Mouse (Mus musculus) olfactory bulb, adult 2 months (tissue): ENCODE data around the gene Isy1. TPM values are rescaled to one million over a fixed set of nuclear protein-coding genes. Genes with fewer than 3 reads are reported as not detected.

ENCODE experiments used
- H3K27ac ChIP-seq: fragments of 200-500 bp; 2 replicates; pipeline ENCODE4 v1.5.1; 2012; ENCODE audit warnings: low read depth, low read length; ENCODE audit not compliant: insufficient read depth
- H3K4me1 ChIP-seq: fragments of 200-500 bp; 2 replicates; pipeline ENCODE4 v1.6.1; 2012; ENCODE audit warnings: low read length; ENCODE audit not compliant: control insufficient read depth, insufficient read depth
- H3K4me3 ChIP-seq: fragments of 200-500 bp; 2 replicates; pipeline ENCODE4 v1.5.1; 2012; ENCODE audit warnings: mild to moderate bottlenecking, low read depth, low read length, moderate library complexity; ENCODE audit not compliant: insufficient read depth
- CTCF ChIP-seq: fragments of 200-500 bp; IDR thresholded peaks from 2 replicates; pipeline ENCODE4 v1.5.1; 2012; ENCODE audit warnings: low read depth, mild to moderate bottlenecking, low read length, moderate library complexity; ENCODE audit not compliant: insufficient read depth
- POLR2A ChIP-seq: fragments of 200-500 bp; IDR thresholded peaks from 2 replicates; pipeline ENCODE4 v1.6.1; 2012; ENCODE audit warnings: mild to moderate bottlenecking, low read depth, low read length, moderate library complexity; ENCODE audit not compliant: insufficient read depth
- WGBS: fragments of 180-500 bp; shearing (Covaris S2); methylation state at CpG from one replicate; pipeline ENCODE4 v1.1.7; 2018; 5-methylcytosine and 5-hydroxymethylcytosine counted together
- polyA plus RNA-seq: library from polyadenylated mRNA; stranded (reverse); fragments of >200 nt; gene quantifications from 2 replicates; pipeline ENCODE4 v1.2.4, GENCODE M21; 2012; ENCODE audit warnings: low replicate concordance; ENCODE audit not compliant: missing spikeins, insufficient read depth, insufficient read length

Gene Isy1
- polyA plus RNA-seq, 1 experiment: 368 TPM

DNA sequence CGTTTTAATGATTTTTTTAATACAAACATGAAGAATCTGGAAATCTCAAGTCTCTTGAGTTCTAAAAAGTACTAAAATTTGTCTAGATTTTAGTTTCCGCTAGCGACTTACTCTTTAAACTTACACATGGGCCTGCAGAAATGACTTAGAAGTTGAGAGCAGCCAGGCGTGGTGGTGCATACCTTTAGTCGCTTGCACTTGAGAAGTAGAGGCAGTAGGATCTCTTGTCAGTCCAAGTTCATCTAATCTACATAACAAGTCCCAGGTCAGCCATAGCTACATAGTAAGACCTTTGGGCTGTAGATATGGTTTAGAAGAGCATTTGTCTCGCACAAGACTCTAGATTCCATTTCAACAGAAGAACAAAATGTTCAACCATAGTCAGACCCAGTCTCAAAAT lies 13.3 kb upstream of the Isy1 start:
- WGBS: 90% methylated on average over 6 of the region's 6 CpGs
- Histone ChIP-seq H3K27ac (no peak overlapping the region), H3K4me1 (no peaks in the 10 kb centered on the region), H3K4me3 (no peak overlapping the region)
- TF ChIP-seq CTCF (no peak), POLR2A (no peak)

DNA sequence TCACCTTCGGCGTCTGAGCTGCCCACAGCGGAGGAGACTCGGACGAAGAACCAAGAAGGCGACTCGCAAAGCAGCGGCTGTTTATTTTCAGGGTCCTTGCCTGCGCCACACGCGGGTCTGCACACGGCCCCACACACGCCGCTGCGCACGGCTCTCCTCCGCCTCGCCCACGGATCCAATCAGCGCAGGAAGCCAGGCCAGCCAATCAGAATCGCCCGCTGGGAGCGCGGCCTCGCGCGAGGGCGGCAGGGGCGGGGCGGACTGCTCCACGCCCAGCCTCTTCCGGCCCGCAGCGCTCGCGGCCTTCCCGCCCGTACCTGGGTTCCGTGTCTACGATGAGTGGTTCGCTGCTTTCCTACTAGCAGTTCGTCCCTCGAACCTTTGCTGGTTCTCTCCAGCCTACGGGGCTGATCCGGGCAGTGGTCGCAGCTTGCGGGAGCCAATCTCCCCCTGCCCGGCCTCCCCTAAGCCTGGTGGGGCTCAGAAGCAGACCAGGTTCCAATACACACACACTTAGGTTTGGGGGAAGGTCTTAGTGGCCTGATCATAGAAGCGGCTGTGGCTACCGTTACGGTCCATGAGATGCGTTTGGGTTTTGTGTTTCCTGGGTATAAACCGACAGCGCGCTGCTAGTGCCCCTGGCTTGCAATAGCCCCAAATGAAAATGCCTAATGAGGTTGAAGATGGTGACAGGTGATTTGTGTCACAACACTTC lies 12.5 kb upstream of the Isy1 start, which contains the start of gene Cnbp:
Gene Cnbp (minus strand): TSS at position 207 of the 715 bp plus-strand sequence.
- Histone ChIP-seq H3K27ac (peak within 1 kb of the TSS; percentile 86), H3K4me1 (no peaks in the 10 kb centered on the region), H3K4me3 (peak within 1 kb of the TSS; percentile 72)
- 1% methylated on average over 55 of the region's 55 CpGs for WGBS
- no peak for TF ChIP-seq CTCF
- peak; percentile 96 for TF ChIP-seq POLR2A

DNA sequence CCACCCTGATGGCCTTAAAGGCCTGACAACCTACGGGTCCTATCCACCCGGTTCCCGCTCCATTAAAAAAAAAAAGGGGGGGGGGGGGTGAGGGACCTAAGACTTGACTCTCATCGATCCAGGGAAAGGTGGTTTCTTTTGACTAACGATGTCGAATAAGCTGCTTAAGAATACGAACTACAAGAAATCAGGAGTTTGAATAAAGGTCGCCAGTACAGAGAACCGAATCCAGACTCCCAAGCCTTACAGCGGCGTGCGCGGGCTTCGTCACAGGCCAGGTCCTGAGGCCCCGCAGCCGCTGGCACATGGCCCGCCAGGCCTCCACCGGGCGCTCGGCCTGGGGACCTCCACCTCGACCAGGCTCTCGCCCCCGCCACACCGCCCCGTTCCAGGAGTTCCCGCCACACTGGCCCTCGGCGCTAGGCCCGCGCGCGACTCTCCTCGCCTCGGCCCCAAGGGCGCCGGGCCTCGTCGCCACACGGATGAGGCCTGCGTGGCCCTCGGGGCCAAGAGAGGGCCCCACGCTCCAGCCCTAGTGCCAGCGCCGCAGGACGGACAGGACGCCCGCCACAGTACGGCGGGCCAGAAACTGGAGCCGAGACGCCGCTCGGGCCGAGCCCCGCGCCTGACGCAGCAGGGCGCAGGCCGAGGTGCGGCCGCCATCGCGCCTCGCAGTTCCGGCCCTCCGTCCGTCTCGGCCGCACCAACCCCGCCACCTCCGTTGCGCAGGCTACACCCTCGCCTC lies 11.7 kb upstream of the Isy1 start:
- WGBS: under 1% methylated on average over 73 of the region's 73 CpGs
- no peaks in the 10 kb centered on the region for H3K4me1 ChIP-seq
- H3K27ac ChIP-seq: peak overlapping the region; percentile 80
- peak overlapping the region; percentile 69 for H3K4me3 ChIP-seq
- TF ChIP-seq POLR2A (no peak), CTCF (no peak)

DNA sequence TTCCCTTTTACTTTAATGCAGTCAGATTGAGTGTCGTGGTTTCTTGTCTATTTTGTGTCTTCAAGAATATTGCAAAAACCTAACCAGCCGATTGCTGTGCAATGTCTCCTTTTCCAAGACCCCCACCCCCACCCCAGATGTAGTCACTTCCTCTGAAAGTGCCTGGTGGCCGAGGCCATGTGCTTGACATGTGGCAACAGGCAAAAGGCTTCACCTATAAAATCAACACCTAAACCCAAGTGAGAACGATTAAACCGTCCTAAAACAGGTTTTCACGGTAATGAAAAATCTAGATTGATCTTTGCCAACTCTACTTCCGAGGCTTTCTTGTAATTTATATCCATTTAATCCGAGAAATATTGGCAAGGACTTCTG lies 11.2 kb upstream of the Isy1 start:
- Histone ChIP-seq H3K4me3 (peak overlapping the region; percentile 69), H3K4me1 (no peaks in the 10 kb centered on the region), H3K27ac (no peak overlapping the region)
- no peak for TF ChIP-seq POLR2A
- no peak for TF ChIP-seq CTCF
- under 1% methylated on average over 8 of the region's 8 CpGs for WGBS

DNA sequence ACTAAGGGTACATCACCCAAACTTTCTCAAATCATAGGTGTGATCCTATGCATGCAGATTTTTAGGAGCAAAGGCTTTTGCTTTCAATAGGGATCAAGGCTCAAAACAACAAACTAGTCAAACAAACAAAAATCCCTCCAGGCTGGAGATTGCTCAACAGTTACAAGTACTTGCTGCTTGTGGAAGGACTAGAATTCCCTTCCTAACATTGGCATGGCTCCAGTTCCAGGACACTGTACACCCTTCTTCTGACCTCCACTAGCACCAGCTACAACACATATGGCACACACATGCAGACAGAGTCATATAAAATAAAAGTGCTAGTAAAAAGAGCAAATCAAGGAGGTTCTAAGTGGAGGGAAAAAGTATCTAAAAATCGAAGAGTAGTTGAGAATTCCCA lies 8.2 kb upstream of the Isy1 start:
- TF ChIP-seq POLR2A (no peak), CTCF (no peak)
- WGBS: 63% methylated on average over 1 of the region's 1 CpGs
- no peak overlapping the region for H3K27ac ChIP-seq
- no peak overlapping the region for H3K4me3 ChIP-seq
- H3K4me1 ChIP-seq: no peaks in the 10 kb centered on the region

DNA sequence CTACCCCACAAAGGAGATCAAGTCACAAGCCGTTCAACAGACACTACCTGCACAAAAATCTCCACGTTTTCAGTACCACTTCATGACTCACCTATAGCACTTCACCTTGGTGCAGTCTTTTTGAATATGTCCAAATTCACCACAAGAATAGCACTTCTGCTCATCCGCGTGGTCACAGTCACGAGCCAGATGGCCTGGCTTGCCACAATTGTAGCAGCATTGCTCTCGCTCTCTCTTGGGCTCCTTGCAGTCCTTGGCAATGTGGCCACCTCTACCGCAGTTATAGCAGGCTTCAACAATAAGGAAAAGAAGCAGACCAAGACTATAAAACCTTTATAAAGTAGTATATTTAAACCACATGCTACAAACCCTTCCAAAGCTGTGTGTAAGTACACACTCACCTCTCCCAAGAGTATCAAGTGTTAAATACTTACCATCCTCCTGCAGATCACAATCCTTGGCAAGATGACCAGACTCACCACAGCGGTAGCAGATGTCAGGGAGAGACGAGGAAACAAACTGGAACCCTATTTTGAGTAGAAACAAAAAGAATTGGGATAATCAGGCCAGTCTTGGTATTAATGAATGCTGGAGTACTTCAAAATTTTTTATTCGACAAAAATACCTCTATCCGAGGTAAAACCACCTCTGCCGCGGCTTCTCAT lies 6.6 kb upstream of the Isy1 start:
- TF ChIP-seq POLR2A (no peak), CTCF (no peak)
- Histone ChIP-seq H3K27ac (no peak overlapping the region), H3K4me3 (no peak overlapping the region), H3K4me1 (no peaks in the 10 kb centered on the region)
- 81% methylated on average over 13 of the region's 13 CpGs for WGBS

DNA sequence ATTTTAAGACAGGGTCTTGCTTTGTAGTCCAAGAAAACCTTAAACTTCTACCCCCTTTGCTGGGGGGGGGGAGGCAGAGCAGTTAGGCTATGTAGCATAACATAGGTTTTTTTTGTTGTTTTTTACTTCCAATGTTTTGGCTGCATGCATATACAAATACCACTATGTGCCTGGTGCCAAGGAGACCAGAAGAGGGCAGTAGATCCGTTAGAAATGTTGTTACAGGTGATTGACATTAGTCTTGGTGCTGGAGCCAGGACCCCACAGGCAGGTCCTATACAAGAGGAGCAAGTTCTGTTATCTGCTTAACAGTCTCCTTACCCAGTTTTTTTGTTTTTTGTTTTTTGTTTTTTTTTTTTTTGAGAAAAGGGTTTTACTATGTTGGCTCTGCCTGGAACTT lies 3.7 kb upstream of the Isy1 start:
- 6% methylated on average over 1 of the region's 1 CpGs for WGBS
- Histone ChIP-seq H3K4me1 (no peaks in the 10 kb centered on the region), H3K27ac (no peak overlapping the region), H3K4me3 (no peak overlapping the region)
- TF ChIP-seq POLR2A: no peak

DNA sequence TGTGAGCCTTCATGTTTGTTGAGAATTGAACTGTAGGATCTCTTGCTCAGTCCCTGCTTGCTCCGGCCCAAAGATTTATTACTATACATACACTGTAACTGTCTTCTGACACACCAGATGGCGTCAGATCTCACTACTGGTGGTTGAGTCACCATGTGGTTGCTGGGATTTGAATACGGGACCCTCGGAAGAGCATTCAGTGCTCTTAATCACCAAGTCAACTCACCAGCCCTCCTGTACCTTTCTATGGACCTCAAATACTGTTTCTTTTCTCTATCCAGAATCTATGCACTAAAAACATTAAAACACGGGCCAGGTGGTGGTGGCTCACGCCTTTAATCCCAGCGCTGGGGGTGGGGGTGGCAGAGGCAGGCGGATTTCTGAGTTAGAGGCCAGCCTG lies 3.0 kb upstream of the Isy1 start:
- 79% methylated on average over 8 of the region's 8 CpGs for WGBS
- TF ChIP-seq CTCF (no peak), POLR2A (no peak)
- Histone ChIP-seq H3K4me1 (no peaks in the 10 kb centered on the region), H3K27ac (no peak overlapping the region), H3K4me3 (no peak overlapping the region)

DNA sequence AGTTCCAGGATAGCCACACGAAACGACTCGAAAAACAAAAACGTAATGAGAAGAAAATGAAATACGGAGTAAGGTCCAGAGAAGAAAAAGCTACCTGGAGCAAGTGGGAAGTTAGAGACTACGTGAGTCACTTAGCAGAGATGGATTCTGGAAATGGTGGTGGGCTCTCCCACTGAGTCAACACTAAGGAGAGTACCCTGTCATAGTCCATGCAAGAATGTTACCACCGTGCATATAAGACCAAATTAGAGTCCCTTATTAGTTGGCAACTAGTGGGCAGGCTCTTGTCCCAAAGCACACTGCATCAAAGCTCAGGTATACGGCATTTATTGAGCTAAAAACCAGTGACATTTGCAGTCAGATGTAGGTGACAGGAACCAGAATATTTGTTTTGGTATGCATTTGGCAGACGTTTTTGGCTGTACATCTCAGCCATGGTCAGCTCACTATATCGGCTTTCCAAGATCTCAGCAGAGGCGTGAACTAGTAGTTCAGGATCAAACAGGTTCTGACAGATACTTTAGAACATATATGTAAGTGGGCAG lies 1.3 kb upstream of the Isy1 start:
- 63% methylated on average over 11 of the region's 11 CpGs for WGBS
- H3K27ac ChIP-seq: no peak overlapping the region
- no peak for TF ChIP-seq CTCF
- no peak for TF ChIP-seq POLR2A
- no peaks in the 10 kb centered on the region for H3K4me1 ChIP-seq
- H3K4me3 ChIP-seq: no peak overlapping the region
